Mouse (Mus musculus) inflammation-experienced regulatory T-cells, adult 6 months (primary cell): Measurements from ENCODE around the gene Mybpc3. TPM values are rescaled to one million over a fixed set of nuclear protein-coding genes. Genes with fewer than 3 reads are reported as not detected.

Source experiments
- ATAC-seq: one replicate; pipeline ENCODE4 v1.8.0; 2017
- polyA plus RNA-seq, 3 experiments: library from polyadenylated mRNA; unstranded; fragments of 100-300 nt; shearing (Covaris generic); gene quantifications; one replicate each; pipeline ENCODE4 v1.2.1; 2017

Mybpc3 gene
- polyA plus RNA-seq, 3 experiments from 2014 or later, result not detected

DNA sequence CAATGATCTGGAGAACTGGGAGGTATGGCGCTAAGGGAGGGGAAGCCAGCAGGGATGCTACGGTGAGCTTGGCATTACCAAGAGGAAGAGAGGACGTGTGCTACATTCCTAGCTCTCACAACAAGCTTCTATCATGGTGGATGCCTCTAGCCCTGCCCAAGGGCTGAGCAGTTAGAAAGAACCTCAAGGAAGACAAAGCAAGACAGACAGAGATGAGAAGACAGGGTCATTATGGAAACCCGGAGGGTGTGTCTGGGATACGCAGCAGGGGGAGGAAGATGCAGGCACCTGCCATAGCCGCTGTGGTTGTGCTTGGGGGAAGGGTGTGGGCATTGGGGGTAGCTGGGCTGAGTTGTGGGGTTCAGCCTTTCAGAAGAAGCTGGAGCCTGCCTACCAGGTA is 5.6 kb downstream of the Mybpc3 start:
- no peak for ATAC-seq

GRCm38 (mm10) chr2:91125101-91125500 is 7.2 kb downstream of the Mybpc3 start:
- ATAC-seq, result no peak

DNA sequence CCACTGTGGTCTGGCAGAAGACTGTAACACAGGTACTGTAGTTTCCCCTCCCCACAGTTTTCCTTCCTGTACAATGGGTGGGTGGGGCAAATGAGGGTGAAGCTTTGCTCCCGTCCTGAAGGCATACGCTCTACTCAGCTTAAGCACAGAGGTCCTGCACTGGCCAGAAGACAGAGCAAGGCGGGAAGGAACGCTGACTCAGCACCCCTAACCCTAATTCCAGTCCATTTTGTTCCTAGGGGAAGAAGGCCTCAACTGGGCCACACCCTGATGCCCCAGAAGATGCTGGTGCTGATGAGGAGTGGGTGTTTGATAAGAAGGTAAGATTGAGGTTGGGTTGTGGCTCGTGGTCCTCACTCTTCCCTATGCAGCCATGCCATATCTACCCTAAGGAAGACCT is 10.8 kb downstream of the Mybpc3 start:
- ATAC-seq, result no peak

- no peak for ATAC-seq
Measured at GRCm38 (mm10) chr2:91130126-91130525, 12.2 kb downstream of the Mybpc3 start.

DNA sequence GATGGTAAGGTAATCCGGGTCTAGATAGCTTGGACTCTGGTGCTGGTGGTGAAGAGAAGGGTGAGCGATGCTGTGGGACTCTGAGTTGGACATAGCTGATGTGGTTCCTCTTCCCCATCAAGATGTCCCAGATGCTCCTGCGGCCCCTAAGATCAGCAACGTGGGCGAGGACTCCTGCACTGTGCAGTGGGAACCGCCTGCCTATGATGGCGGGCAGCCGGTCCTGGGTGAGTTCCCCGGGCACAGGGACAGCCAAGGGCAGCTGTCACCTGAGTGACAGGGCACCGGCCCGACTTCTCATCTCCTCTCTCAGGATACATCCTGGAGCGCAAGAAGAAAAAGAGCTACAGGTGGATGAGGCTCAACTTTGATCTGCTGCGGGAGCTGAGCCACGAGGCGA is 13.3 kb downstream of the Mybpc3 start:
- ATAC-seq, result no peak

DNA sequence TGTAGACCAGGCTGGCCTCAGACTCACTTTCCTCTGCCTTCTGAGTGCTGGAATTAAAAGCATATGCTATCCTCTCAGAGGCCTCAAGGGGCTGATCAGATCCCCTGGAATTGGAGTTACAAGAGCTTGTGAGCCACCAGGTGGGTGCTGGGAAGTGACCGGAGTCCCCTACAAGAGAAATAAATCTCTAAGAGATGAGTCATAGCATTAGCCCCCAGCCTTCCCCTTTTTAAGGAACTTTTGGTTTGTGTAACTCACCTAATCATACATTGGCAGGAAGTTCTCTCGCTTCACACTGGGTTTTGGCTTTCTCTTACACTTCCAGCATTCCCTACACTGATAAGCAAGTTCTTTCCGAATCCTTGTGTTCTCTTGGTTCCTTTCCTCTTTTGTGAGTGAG is 14.1 kb downstream of the Mybpc3 start:
- ATAC-seq, result no peak

DNA sequence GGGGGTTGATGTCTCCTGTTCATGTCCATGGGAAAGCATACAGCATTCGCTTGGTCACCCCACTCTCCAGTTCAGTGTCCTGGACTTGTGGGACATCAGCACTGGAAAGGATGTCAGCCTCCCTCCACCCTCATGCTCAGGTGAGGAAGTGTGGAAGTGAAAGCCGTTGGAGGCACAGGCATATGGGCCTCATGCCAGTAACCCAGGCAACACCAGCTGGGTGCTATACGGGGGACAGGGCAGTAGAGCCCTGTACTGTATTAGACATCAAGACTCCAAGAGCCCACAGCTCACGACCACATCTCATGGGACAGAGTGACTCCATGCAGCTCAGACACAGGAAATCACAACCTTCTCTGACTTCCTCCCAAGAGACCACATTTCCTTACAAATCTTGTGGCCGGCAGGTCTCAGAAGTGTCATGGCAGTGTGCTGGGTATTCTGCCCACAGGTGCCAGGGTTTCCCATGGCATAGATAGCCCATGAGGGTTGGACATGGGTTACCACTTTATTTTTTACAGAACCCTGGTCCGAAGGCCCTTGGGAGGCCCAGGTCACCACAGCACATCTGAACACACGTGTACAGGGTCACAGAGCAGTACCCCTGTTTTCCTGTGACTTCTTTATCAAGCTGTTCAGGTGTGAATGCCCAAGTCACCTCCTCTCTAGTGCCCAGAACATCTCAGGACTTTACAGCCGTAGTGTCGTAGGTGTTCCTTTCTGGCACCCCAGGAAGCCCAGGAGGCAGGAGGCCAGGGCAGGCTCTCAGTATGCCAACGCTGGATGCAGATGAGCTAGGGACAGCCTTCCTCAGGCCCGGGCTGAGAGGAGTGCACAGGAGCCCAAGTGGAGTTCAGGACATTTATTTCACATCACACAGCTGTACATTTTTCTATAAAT is 18.8 kb downstream of the Mybpc3 start:
- no peak for ATAC-seq

GRCm38 (mm10) chr2:91137481-91137880 is 19.5 kb downstream of the Mybpc3 start:
- no peak for ATAC-seq

DNA sequence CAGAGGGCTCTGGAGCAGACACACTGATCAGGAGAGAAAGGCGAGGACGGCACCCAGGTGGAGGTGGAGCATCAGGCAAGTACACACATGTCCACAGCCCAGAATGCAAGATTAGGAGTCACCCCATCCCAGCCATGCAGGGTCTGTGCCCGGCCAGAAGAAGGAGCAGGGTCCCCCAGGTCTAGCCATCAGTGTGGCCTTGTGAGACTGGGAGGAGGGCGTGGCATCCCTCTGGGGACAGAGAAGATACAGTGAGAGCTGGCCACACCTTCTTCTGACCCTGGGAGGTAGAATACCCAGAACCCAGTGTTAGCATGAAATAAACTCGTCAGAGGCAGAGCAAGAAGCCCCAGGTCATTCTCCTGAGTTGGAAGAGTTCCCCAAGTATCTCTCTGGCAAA is 21.4 kb downstream of the Mybpc3 start:
- no peak for ATAC-seq

DNA sequence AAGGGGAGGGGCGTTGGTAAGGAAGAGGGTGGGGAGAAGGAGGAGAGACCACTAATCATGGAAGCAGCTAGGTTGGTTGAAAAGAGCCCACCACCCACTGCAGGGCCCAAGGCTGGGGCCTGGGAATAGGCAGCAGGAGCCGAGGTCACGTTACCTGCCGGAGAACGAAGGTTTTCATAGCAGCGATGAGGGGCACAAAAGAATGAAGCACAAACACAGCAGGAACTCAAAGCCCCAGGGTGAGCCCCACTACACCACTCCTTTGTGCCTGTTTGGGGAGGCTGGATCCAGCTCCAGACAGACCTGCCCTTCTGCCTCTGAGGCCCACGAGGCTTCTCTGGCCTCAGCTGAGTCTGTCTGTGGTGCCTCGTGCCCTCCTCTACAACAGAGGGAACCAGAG is 21.8 kb downstream of the Mybpc3 start:
- no peak for ATAC-seq

- ATAC-seq, result no peak
Measured at GRCm38 (mm10) chr2:91142920-91143319, 25.0 kb downstream of the Mybpc3 start.

- ATAC-seq, result no peak
Measured at GRCm38 (mm10) chr2:91143401-91143800, 25.5 kb downstream of the Mybpc3 start.

- no peak for ATAC-seq
Measured at GRCm38 (mm10) chr2:91148101-91148500, 30.2 kb downstream of the Mybpc3 start.

DNA sequence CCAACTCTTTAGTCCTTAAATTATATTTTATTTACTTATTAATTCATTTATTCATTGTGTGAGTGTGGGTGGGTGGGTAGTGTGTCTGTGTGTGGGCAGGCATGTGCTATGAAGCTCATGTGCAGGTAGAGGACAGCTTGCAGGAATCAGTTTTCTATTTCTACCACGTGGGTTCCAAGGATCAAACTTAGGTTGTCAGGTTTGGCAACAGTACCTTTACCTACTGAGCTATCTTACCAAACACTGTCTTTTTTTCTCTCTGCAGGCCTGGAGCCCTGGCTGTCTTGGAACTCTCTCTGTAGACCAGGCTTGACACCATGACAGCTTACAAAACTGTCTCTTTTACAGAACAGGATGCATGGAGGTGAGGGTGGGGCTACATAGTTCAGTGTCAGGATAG is 33.4 kb downstream of the Mybpc3 start:
- ATAC-seq, result no peak

GRCm38 (mm10) chr2:91152885-91153377 is 35.0 kb downstream of the Mybpc3 start:
- no peak for ATAC-seq

DNA sequence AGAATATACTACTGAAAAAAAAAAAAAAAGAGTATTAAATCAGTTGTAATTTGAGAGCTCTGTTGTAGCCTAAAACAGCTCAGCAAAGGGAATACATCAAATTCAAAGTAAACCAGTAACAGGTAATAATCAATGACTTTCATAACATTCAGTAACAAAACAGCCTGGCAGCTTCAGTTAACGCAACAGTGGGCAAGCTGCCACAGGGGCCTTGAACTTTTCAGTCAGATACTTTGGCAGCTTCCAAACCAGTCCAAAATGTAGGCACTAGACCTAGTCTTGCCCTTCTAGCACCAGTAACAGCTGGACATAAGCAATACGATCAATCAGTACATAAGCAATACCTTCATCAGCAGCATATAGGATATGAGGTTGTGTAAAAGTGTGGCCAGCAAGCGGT is 36.1 kb downstream of the Mybpc3 start:
- no peak for ATAC-seq

DNA sequence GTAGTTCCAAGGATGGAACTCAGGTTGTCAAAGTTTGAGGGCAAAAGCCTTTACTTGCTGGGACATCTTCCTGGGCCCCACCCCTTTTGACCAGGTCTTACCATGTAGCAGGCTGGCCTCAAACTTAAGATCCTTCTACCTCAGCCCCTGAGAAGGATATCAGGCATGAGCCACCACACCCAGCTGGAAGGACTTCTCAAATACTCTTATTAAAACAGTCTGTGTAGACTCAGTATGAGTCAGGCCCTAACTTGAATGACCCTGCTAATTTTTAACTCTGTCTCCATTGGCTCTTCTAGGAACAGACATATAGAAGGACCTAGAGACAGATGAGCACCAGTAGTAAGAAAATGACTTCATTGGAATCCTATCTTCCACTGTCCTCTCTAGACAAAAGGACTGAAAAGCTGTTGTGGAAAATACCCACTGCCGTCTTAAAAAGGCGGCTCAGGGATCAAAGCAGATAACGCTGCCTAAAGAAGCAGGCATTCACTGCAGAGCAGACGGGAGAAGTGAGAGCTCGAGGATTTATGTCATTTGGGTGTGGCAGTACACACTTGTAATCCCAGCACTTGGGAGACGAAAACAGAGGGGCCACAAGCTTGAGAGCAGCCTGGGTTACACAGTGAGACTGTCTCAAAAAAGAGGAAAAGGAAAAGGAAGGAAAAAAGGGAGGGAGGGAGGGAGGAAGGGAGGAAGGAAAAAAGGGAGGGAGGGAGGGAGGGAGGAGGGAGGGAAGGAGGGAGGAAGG is 39.2 kb downstream of the Mybpc3 start:
- no peak for ATAC-seq

GRCm38 (mm10) chr2:91160591-91160990 is 42.6 kb downstream of the Mybpc3 start:
- no peak for ATAC-seq

DNA sequence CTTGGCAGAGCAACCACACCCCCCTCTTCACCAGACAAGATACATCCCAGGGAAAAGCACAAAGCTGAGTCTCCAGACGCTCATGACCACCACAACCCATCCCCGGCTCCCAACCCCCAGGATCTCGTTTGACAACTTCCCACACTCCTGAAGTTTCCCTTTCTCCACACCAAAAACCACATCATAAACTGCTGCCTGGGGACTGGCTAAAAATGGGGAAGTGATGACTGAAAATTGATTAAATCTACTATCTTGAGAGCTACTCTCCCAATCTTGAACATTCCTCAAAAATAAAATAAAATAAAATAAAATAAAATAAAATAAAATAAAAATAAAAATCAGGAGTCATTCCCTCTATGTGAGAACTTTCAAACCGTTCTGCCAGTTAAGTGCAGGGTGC is 45.0 kb downstream of the Mybpc3 start:
- ATAC-seq, result no peak

DNA sequence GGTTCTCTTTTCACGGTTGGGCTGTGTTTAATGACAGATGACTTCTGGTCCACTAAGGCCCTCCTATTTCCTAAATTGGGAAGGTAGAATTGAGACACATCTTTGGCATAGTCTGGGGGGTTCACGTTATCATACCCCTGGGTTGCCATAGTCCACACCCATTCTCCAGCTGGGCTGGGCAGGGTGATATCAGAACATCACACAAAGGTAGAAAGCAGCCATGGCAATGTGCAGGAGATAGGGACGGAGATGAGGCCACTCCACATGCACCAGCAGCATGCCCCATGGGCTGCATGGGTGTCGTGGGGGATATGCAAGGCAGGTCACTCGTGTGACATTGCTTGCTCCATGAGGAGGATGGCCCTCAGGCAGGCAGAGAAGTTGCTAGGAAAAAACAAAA is 45.6 kb downstream of the Mybpc3 start:
- no peak for ATAC-seq

- no peak for ATAC-seq
Measured at GRCm38 (mm10) chr2:91164991-91165390, 47.0 kb downstream of the Mybpc3 start.

GRCm38 (mm10) chr2:91167629-91168028 is 49.7 kb downstream of the Mybpc3 start:
- ATAC-seq, result no peak

- no peak for ATAC-seq
Measured at GRCm38 (mm10) chr2:91169587-91170322, 51.8 kb downstream of the Mybpc3 start.
